Mouse (Mus musculus) intestine, embryonic 16.5 days (tissue): ENCODE measurements around the gene Cd79a. TPM values are rescaled to one million over a fixed set of nuclear protein-coding genes. Genes with fewer than 3 reads are reported as not detected.
A peak's percentile ranks its signal among the peaks of the same experiment; 100 is the strongest.

Experiments used
- ATAC-seq: fragments of 200-750 bp; cut with Nextera tagmentation; 2 replicates; pipeline ENCODE4 v1.8.0; 2017; ENCODE audit warnings: moderate TSS enrichment, moderate library complexity
- H3K27ac ChIP-seq: fragments of 300-500 bp; sonication (generic); 2 replicates; pipeline ENCODE4 v1.5.1; 2014; ENCODE audit warnings: mild to moderate bottlenecking, low read length
- H3K27me3 ChIP-seq: fragments of 300-500 bp; sonication (generic); replicated peaks from 2 replicates; pipeline ENCODE4 v1.6.1; 2014; ENCODE audit warnings: low read length, control low read depth, mixed read lengths; ENCODE audit not compliant: control insufficient read depth, insufficient read depth
- H3K36me3 ChIP-seq: fragments of 300-500 bp; sonication (generic); 2 replicates; pipeline ENCODE4 v1.6.1; 2014; ENCODE audit warnings: low read length, control low read depth; ENCODE audit not compliant: control insufficient read depth, insufficient read depth
- H3K4me1 ChIP-seq: fragments of 300-500 bp; sonication (generic); 2 replicates; pipeline ENCODE4 v1.6.1; 2014; ENCODE audit warnings: low read length, control low read depth, mixed read lengths; ENCODE audit not compliant: control insufficient read depth, insufficient read depth
- H3K4me2 ChIP-seq: fragments of 300-500 bp; sonication (generic); 2 replicates; pipeline ENCODE4 v1.6.1; 2014; ENCODE audit warnings: low read depth, low read length, control low read depth
- H3K4me3 ChIP-seq: fragments of 300-500 bp; sonication (generic); 2 replicates; pipeline ENCODE4 v1.5.1; 2014; ENCODE audit warnings: mild to moderate bottlenecking, low read length
- H3K9ac ChIP-seq: fragments of 300-500 bp; sonication (generic); 2 replicates; pipeline ENCODE4 v1.6.1; 2014; ENCODE audit warnings: low read depth, low read length
- H3K9me3 ChIP-seq: fragments of 300-500 bp; sonication (generic); 2 replicates; pipeline ENCODE4 v1.6.1; 2016; ENCODE audit warnings: low read length, control low read depth; ENCODE audit not compliant: control insufficient read depth
- WGBS: fragments of 180-500 bp; shearing (Covaris S2); extraction: QIAGEN DNeasy Blood & Tissue Kit; methylation state at CpG from one replicate; pipeline ENCODE4 v1.1.7; 2014; 5-methylcytosine and 5-hydroxymethylcytosine counted together
- polyA plus RNA-seq: library from polyadenylated mRNA; unstranded; fragments of >200 nt; fragmentation: Nextera tagmentation; extraction: Ambion mirVana; gene quantifications from 2 replicates; pipeline ENCODE4 v1.2.1, GENCODE M21; 2015

The Cd79a gene
- polyA plus RNA-seq, 1 experiment from 2014 or later = 0.46 TPM

- ATAC-seq = peak; percentile 10; the same call in 1 of the 2 replicates
- H3K9me3 ChIP-seq = no peaks in the 10 kb centered on the region
- peak overlapping the region; percentile 83 for H3K4me2 ChIP-seq
- 14% methylated on average over 3 of the region's 3 CpGs for WGBS
- peak overlapping the region; percentile 76 for H3K4me3 ChIP-seq
- peaks cover 10% of the 10 kb centered on the region; the same call in 1 of the 2 replicates for H3K36me3 ChIP-seq
- no peak overlapping the region for H3K27ac ChIP-seq
- H3K27me3 ChIP-seq = no peaks in the 10 kb centered on the region
- H3K4me1 ChIP-seq = peaks cover 29% of the 10 kb centered on the region
- peak overlapping the region; percentile 90 for H3K9ac ChIP-seq
Measured at GRCm38 (mm10) chr7:24904936-24905335, 7.8 kb downstream of the Cd79a start.

- no peaks in the 10 kb centered on the region for H3K27me3 ChIP-seq
- peak overlapping the region; percentile 23; the same call in 1 of the 2 replicates for H3K9ac ChIP-seq
- ATAC-seq = no peak
- H3K4me1 ChIP-seq = peaks cover 29% of the 10 kb centered on the region
- no peak overlapping the region for H3K4me2 ChIP-seq
- no peak overlapping the region for H3K27ac ChIP-seq
- 24% methylated on average over 6 of the region's 6 CpGs for WGBS
- H3K4me3 ChIP-seq = no peak overlapping the region
- no peaks in the 10 kb centered on the region for H3K9me3 ChIP-seq
- peaks cover 10% of the 10 kb centered on the region; the same call in 1 of the 2 replicates for H3K36me3 ChIP-seq
Measured at GRCm38 (mm10) chr7:24906551-24906950, 9.4 kb downstream of the Cd79a start.

GRCm38 (mm10) chr7:24907211-24907748 is 10.1 kb downstream of the Cd79a start:
- Histone ChIP-seq H3K4me2 (0 out of 2 replicates have a peak overlapping the region, but pooled peaks have one; percentile 9), H3K36me3 (peaks cover 10% of the 10 kb centered on the region; the same call in 1 of the 2 replicates), H3K9me3 (no peaks in the 10 kb centered on the region), H3K9ac (peak overlapping the region; percentile 48), H3K4me3 (no peak overlapping the region), H3K4me1 (peaks cover 25% of the 10 kb centered on the region), H3K27me3 (no peaks in the 10 kb centered on the region), H3K27ac (no peak overlapping the region)
- WGBS = 27% methylated on average over 13 of the region's 13 CpGs
- no peak for ATAC-seq

- Histone ChIP-seq H3K4me2 (no peak overlapping the region), H3K27me3 (no peaks in the 10 kb centered on the region), H3K9me3 (no peaks in the 10 kb centered on the region), H3K9ac (no peak overlapping the region), H3K4me1 (peaks cover 1% of the 10 kb centered on the region; the same call in 1 of the 2 replicates), H3K4me3 (no peak overlapping the region), H3K36me3 (peaks cover 12% of the 10 kb centered on the region; the same call in 1 of the 2 replicates), H3K27ac (no peak overlapping the region)
- no peak for ATAC-seq
- 91% methylated on average over 14 of the region's 14 CpGs for WGBS
Measured at GRCm38 (mm10) chr7:24912480-24912879, 15.3 kb downstream of the Cd79a start.

- no peak for ATAC-seq
- no peak overlapping the region for H3K4me3 ChIP-seq
- H3K27me3 ChIP-seq = no peaks in the 10 kb centered on the region
- H3K36me3 ChIP-seq = peaks cover 44% of the 10 kb centered on the region
- H3K27ac ChIP-seq = no peak overlapping the region
- no peak overlapping the region for H3K9ac ChIP-seq
- H3K4me2 ChIP-seq = no peak overlapping the region
- H3K4me1 ChIP-seq = no peaks in the 10 kb centered on the region
- no peaks in the 10 kb centered on the region for H3K9me3 ChIP-seq
- 93% methylated on average over 20 of the region's 20 CpGs for WGBS
Measured at GRCm38 (mm10) chr7:24918763-24919323, 21.7 kb downstream of the Cd79a start.

- Histone ChIP-seq H3K4me1 (no peaks in the 10 kb centered on the region), H3K9ac (no peak overlapping the region), H3K4me2 (no peak overlapping the region), H3K9me3 (no peaks in the 10 kb centered on the region), H3K27me3 (no peaks in the 10 kb centered on the region), H3K4me3 (no peak overlapping the region), H3K27ac (no peak overlapping the region), H3K36me3 (peaks cover 53% of the 10 kb centered on the region)
- WGBS = 91% methylated on average over 9 of the region's 9 CpGs
- ATAC-seq = peak; percentile 47
Measured at GRCm38 (mm10) chr7:24919728-24920127, 22.5 kb downstream of the Cd79a start.

GRCm38 (mm10) chr7:24930475-24930874 is 33.3 kb downstream of the Cd79a start:
- H3K9me3 ChIP-seq = no peaks in the 10 kb centered on the region
- ATAC-seq = no peak
- no peak overlapping the region for H3K4me3 ChIP-seq
- no peak overlapping the region for H3K27ac ChIP-seq
- 0 out of 2 replicates have a peak, but pooled peaks cover 2% of the 10 kb centered on the region for H3K4me1 ChIP-seq
- H3K36me3 ChIP-seq = peaks cover 9% of the 10 kb centered on the region; the same call in 1 of the 2 replicates
- peaks cover 63% of the 10 kb centered on the region for H3K27me3 ChIP-seq
- H3K9ac ChIP-seq = no peak overlapping the region
- H3K4me2 ChIP-seq = no peak overlapping the region
- 46% methylated on average over 6 of the region's 6 CpGs for WGBS

GRCm38 (mm10) chr7:24931651-24932050 is 34.5 kb downstream of the Cd79a start:
- peaks cover 72% of the 10 kb centered on the region for H3K27me3 ChIP-seq
- no peak for ATAC-seq
- H3K4me2 ChIP-seq = no peak overlapping the region
- no peaks in the 10 kb centered on the region for H3K9me3 ChIP-seq
- H3K9ac ChIP-seq = no peak overlapping the region
- 0 out of 2 replicates have a peak, but pooled peaks cover 5% of the 10 kb centered on the region for H3K36me3 ChIP-seq
- no peak overlapping the region for H3K27ac ChIP-seq
- no peak overlapping the region for H3K4me3 ChIP-seq
- 2% methylated on average over 15 of the region's 15 CpGs for WGBS
- 0 out of 2 replicates have a peak, but pooled peaks cover 2% of the 10 kb centered on the region for H3K4me1 ChIP-seq

GRCm38 (mm10) chr7:24943641-24944040 is 46.5 kb downstream of the Cd79a start:
- Histone ChIP-seq H3K9ac (no peak overlapping the region), H3K9me3 (no peaks in the 10 kb centered on the region), H3K4me3 (no peak overlapping the region), H3K4me1 (peaks cover 7% of the 10 kb centered on the region), H3K36me3 (no peaks in the 10 kb centered on the region), H3K27ac (no peak overlapping the region), H3K4me2 (no peak overlapping the region), H3K27me3 (peaks cover 83% of the 10 kb centered on the region)
- ATAC-seq = no peak
- 6% methylated on average over 6 of the region's 6 CpGs for WGBS
